Mouse (Mus musculus) ovary, postnatal 36 days (tissue): ENCODE data around the gene Edem1.
A peak's percentile ranks its signal among the peaks of the same experiment; 100 is the strongest.
"Not testable (repeated sequence)": the region's sequence is repeated elsewhere in the genome, so short reads cannot be mapped to it uniquely, and the experiment has no call there.

Source experiments
- DNase-seq: peaks from one replicate; pipeline ENCODE4 v3.0.0; 2022; ENCODE audit warnings: low spot score, mixed read lengths

Edem1 gene

GRCm38 (mm10) chr6:108829386-108830370, 1.2 kb downstream of the Edem1 start:
- DNase-seq: peak; percentile 14

DNA sequence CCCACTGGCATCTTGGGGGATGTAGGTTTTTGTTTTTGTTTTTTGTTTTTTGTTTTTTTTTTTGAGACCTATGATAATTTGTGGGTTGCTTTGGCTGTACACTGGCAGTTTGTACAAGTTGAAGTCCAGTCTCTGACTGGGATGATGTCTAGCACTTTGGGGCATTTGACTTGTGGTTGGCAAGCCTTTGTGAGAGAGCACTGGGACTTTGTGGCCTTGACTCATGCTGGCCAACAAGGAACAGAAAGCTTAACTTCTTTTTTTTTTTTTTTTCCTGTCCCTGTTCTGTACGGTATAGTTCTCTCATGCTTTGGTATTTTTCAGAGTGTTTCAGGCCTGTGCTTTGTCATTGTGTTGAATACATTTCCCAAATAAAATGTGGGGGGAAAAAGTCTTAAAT, 3.7 kb downstream of the Edem1 start:
- DNase-seq: no peak

- DNase-seq: no peak
Observed at GRCm38 (mm10) chr6:108832989-108833388, 4.5 kb downstream of the Edem1 start.

GRCm38 (mm10) chr6:108833963-108834697, 5.7 kb downstream of the Edem1 start:
- no peak for DNase-seq

DNA sequence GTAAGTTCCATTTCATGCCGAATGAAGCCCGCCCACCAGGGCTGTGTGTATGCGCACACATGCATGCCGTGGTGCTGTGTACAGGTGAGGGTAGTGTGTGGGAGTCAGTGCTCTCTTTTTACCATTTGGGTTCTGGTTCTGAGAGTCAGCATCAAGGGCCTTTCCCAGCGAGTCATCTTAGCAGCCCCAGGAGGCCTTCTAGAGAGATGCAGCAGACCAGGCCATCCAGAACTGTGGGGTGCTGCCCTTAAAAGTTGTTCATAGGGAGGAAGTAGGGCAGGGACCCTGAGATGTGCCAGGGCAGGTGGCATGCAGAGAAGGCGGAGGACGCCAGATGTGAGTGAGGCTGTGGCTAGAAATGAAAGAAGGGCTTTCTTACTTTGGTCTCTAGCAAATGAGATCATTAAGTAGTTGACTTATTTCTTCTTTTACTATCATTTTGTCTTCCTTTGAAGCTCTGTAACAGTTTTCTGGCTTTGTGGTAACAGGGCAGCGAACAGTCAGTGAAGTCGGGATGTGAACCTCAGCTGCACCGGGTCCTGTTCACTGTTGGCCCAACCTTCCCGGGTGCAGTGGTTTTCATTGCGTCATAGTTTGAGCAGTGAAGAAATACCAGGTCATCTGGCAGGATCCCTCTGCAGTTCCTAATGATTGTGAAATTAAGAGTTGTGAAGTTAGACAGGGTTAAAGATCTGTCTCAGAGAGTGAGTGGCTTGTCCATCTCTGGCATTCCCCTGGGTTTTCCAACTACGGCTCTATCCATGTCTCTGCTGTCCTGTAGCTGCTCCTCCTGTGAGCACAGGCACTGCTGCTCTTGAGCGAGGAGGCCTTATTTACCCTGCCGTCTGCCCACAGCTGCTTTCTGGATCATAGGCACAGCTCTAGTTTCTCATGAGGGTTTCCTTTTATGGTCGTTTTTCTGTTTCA, 7.6 kb downstream of the Edem1 start:
- no peak for DNase-seq

GRCm38 (mm10) chr6:108837081-108837480, 8.6 kb downstream of the Edem1 start:
- DNase-seq: no peak

DNA sequence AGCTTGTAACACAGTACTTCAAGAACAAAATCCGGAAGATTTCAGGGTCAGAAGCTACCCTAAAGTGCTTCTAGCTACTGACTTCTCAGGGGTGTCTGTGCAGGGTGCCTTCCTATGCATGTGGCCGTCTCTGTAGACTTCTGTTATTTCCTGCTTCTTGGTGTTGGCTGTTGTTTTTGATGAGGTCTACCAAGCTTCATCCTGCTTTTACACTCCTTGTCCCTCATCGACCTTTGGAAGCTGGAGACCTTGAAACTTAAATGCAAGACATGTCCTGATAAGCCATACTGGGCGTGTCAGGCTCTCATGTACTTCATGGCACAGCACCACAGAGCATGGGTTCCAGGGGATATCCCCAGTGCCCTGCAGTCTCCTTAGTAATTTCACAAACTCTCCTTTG, 9.5 kb downstream of the Edem1 start:
- DNase-seq: no peak

- DNase-seq: no peak
Observed at GRCm38 (mm10) chr6:108839432-108839831, 11.0 kb downstream of the Edem1 start.

- DNase-seq: no peak
Observed at GRCm38 (mm10) chr6:108840861-108841640, 12.6 kb downstream of the Edem1 start.

GRCm38 (mm10) chr6:108843664-108844063, 15.2 kb downstream of the Edem1 start:
- DNase-seq: no peak

DNA sequence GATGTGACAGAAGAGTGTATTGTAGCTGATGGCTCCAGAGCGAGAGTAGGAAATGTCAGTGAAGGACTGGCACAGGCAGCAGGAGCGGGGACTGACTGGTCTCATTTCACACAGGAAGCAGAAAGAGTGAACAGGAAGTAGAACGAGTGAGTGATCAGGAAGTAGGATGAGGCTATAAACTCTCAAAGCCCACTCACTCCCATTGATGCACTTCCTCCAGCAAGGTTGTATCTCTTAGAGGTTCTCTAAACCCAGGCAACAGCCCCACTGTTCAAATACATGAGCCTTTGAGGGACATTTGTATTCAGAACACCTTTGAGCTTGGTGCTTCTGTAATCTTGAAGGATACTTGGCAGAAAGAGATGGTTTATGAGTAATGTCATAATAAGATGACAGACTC, 15.7 kb downstream of the Edem1 start:
- no peak for DNase-seq

- DNase-seq: no peak
Observed at GRCm38 (mm10) chr6:108844771-108845170, 16.3 kb downstream of the Edem1 start.

GRCm38 (mm10) chr6:108852088-108852670, 23.7 kb downstream of the Edem1 start:
- DNase-seq: no peak

- DNase-seq: no peak
Observed at GRCm38 (mm10) chr6:108852986-108853385, 24.5 kb downstream of the Edem1 start.

DNA sequence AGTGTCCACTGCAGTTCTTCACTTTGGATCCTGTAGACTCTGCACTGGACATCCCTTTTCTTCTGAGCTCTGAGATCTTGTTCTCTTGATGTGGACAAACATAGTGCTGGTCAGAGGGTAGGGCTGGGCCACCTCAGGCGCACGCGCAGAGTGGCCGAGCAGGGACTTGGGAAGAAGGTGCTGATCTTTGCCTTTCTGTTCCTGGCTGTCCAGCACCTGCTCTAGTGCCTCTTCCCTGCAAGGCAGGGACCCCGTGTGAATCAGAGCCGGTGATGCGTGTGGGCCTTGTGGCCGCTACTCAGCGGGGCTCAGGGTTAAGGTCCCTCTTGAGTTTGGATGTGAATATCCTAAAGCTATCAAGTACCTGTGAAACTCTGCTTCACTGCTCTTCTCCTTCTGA, 30.1 kb downstream of the Edem1 start:
- DNase-seq: no peak

DNA sequence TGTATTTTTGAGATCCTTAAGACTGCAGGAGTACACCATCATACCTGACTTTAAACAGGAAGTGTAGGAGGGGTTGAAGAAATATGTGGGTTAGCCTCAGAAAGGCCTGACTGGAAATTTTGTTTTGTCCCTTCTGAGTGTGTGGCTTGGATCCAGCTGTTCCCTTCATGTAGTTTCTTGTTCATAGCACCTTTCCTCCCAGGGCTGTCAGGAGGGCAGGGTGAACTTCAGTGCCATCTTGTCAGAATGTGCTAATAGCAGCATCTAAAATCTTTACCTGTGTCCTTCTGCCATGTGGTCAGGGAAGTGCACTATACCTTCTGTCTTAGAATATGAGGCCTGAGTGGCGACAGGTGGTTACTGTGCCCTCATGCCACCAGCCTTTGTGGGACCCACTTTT, 32.8 kb downstream of the Edem1 start:
- DNase-seq: no peak

- no peak for DNase-seq
Observed at GRCm38 (mm10) chr6:108862548-108862947, 34.1 kb downstream of the Edem1 start.

- no peak for DNase-seq
Observed at GRCm38 (mm10) chr6:108866317-108866716, 37.9 kb downstream of the Edem1 start.

DNA sequence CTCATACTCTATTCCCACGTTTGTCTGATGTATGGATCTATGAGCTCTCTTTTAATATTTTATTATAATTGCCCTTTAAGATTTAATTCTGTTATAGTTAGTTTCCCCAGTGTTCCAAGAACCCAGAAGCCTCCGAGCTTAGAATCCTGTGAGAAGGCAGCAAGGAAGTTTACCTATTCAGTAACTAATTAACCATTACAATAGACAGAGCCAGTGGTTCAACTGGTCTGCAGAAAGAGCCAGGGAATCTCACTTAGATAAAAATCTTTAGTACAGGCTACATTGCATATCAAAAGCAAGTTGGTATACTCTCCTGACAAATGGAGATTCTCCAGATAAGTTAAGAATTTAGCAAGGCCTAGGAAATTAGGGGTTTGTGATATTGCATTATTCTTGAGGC, 40.6 kb downstream of the Edem1 start:
- DNase-seq: not testable (repeated sequence)

GRCm38 (mm10) chr6:108870421-108870820, 42.0 kb downstream of the Edem1 start:
- DNase-seq: no peak

- DNase-seq: no peak
Observed at GRCm38 (mm10) chr6:108871251-108871650, 42.8 kb downstream of the Edem1 start.
